Comparison of ENCODE assay signal across 12 mouse cellular contexts in the genomic region with DNA sequence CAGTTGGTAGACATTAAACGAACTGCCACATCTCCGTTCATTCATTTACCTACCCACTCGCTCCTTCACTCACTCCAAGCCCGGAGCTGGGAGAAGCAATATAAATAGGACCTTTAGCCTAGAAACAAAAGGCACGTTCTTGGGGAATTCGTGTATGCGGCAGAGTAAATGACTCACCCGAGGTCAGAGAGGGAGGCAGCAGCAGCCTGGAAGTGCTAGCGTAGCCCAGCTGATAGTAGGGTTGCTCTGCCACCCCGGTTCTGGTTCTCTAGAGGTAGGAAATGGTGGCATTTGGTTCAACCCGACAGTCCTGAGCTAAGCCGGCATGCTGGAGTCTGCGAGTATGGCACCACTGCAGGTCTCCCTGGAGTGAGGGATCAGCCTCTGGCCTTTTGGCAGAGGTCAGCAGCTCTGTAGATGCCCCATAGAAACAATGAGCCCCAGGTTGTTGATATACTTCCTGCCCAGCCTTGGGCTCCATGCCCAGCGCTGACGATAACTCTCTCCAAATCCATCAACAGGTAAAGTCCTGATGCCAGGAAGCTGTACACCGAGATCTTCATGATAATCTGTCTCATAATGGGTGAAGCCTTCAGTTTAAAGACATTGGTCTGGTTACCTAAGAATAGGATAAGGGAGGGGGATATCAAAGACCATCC.
DNase-seq lines count a peak whose midpoint lies in the region; ATAC-seq and TF ChIP-seq lines count a peak whose summit lies in the region.
"Had no signal": no experiment of that assay in that cellular context is flagged by ENCODE, and none has a peak within 500 bp of the region (broad histone marks: within the 10 kb centered on the region; RNA-seq: fewer than 3 reads in every experiment).

No protein-coding gene starts in this region.

- H3K36me3 ChIP-seq in heart, embryonic 12.5 days, result no peaks in the 10 kb centered on the region
- H3K36me3 ChIP-seq in intestine, postnatal 0 days (ENCODE audit: control insufficient read depth, insufficient read depth), result no peaks in the 10 kb centered on the region
- no peaks in the 10 kb centered on the region for H3K36me3 ChIP-seq in midbrain, embryonic 10.5 days
- H3K36me3 ChIP-seq: forebrain, embryonic 12.5 days; midbrain, embryonic 12.5 days had no signal

- no peak for TF ChIP-seq CTCF in intestine, postnatal 0 days (IDR thresholded peaks at IDR 0.05; ENCODE audit: low read depth)

- no peak for DNase-seq in heart, adult 9 months (ENCODE audit: low spot score in 2 of 2)
- peak; percentile 49 for DNase-seq in urinary bladder, postnatal 14 days (ENCODE audit: low spot score)
- DNase-seq in urinary bladder, postnatal 10 days (ENCODE audit: low spot score), result no peak
- no peak for DNase-seq in midbrain, embryonic 10.5 days (ENCODE audit: low spot score)
- DNase-seq in right cerebral cortex, postnatal 25 days, result no peak
- DNase-seq: gastrocnemius, adult 2 months; liver, postnatal 0 days had no signal

- 0 out of 2 replicates have a peak, but pooled peaks have one; percentile 11 for ATAC-seq in heart, embryonic 12.5 days (ENCODE audit: insufficient number of reproducible peaks, low FRiP score)
- ATAC-seq in intestine, postnatal 0 days, result peak; percentile 79
- ATAC-seq: inflammation-experienced regulatory T-cells, adult 6 months; liver, postnatal 0 days had no signal

- WGBS in heart, embryonic 12.5 days, result 64% methylated on average over 16 of the region's 16 CpGs
- 41% methylated on average over 16 of the region's 16 CpGs for WGBS in intestine, postnatal 0 days
- WGBS in midbrain, embryonic 10.5 days, result 86% methylated on average over 16 of the region's 16 CpGs

- H3K27me3 ChIP-seq in heart, embryonic 12.5 days (replicated peaks), result 0 out of 2 replicates have a peak, but pooled peaks cover 3% of the 10 kb centered on the region
- no peaks in the 10 kb centered on the region for H3K27me3 ChIP-seq in intestine, postnatal 0 days (replicated peaks; ENCODE audit: control insufficient read depth, insufficient read depth, low read length)
- H3K27me3 ChIP-seq in midbrain, embryonic 10.5 days (ENCODE audit: low read depth, poor library complexity, severe bottlenecking), result peaks cover 92% of the 10 kb centered on the region

- H3K9me3 ChIP-seq in heart, embryonic 12.5 days (replicated peaks), result no peaks in the 10 kb centered on the region; the same call in 1 of the 2 replicates
- H3K9me3 ChIP-seq in intestine, postnatal 0 days (ENCODE audit: control insufficient read depth), result no peaks in the 10 kb centered on the region
- peaks cover 4% of the 10 kb centered on the region; the same call in 1 of the 2 replicates for H3K9me3 ChIP-seq in midbrain, embryonic 10.5 days (replicated peaks)
- H3K9me3 ChIP-seq: forebrain, embryonic 12.5 days had no signal

- no peaks in the 10 kb centered on the region; the same call in 1 of the 2 replicates for H3K4me1 ChIP-seq in heart, embryonic 12.5 days (replicated peaks)
- no peaks in the 10 kb centered on the region for H3K4me1 ChIP-seq in intestine, postnatal 0 days (replicated peaks; ENCODE audit: control insufficient read depth, insufficient read depth, low read length)
- peaks cover 14% of the 10 kb centered on the region for H3K4me1 ChIP-seq in midbrain, embryonic 10.5 days

- no peak overlapping the region for H3K4me3 ChIP-seq in heart, embryonic 12.5 days
- no peak overlapping the region for H3K4me3 ChIP-seq in intestine, postnatal 0 days (ENCODE audit: low read depth, low read length)
- H3K4me3 ChIP-seq in midbrain, embryonic 10.5 days, result no peak overlapping the region
- H3K4me3 ChIP-seq: forebrain, embryonic 12.5 days; gastrocnemius, adult 2 months; midbrain, embryonic 12.5 days had no signal

- H3K27ac ChIP-seq in heart, embryonic 12.5 days (ENCODE audit: poor library complexity, severe bottlenecking), result no peak overlapping the region
- H3K27ac ChIP-seq in intestine, postnatal 0 days (ENCODE audit: low read depth, low read length), result peak overlapping the region; percentile 77
- no peak overlapping the region for H3K27ac ChIP-seq in midbrain, embryonic 10.5 days (replicated peaks)
- H3K27ac ChIP-seq: forebrain, embryonic 12.5 days; gastrocnemius, adult 2 months; midbrain, embryonic 12.5 days had no signal

- H3K4me2 ChIP-seq in heart, embryonic 12.5 days, result no peak overlapping the region
- peak overlapping the region; percentile 58; the same call in 1 of the 2 replicates for H3K4me2 ChIP-seq in intestine, postnatal 0 days (replicated peaks; ENCODE audit: low read depth)
- H3K4me2 ChIP-seq: forebrain, embryonic 12.5 days; midbrain, embryonic 12.5 days had no signal

- no peak overlapping the region for H3K9ac ChIP-seq in heart, embryonic 12.5 days
- H3K9ac ChIP-seq in intestine, postnatal 0 days (ENCODE audit: low read depth, low read length), result no peak overlapping the region
- H3K9ac ChIP-seq: forebrain, embryonic 12.5 days; liver, postnatal 0 days; midbrain, embryonic 12.5 days had no signal
